Mouse (Mus musculus): ENCODE measurements around the gene Ccdc6. TPM values are rescaled to one million over a fixed set of nuclear protein-coding genes. Genes with fewer than 3 reads are reported as not detected.
"Not testable (repeated sequence)": the region's sequence is repeated elsewhere in the genome, so short reads cannot be mapped to it uniquely, and the experiment has no call there.

The Ccdc6 gene
- polyA plus RNA-seq, 1 experiment from 2014 or later, result 30.1 TPM

GRCm38 (mm10) chr10:70197601-70198000 lies 100.7 kb downstream of the Ccdc6 start:
- H3K4me2 ChIP-seq (replicated peaks), result no peak overlapping the region
- H3K4me1 ChIP-seq (replicated peaks; ENCODE audit: control insufficient read depth, insufficient read depth, low read length), result no peaks in the 10 kb centered on the region
- peaks cover 13% of the 10 kb centered on the region for H3K36me3 ChIP-seq (replicated peaks; ENCODE audit: control insufficient read depth, insufficient read depth)
- H3K27ac ChIP-seq, result no peak overlapping the region
- DNase-seq (ENCODE audit: low spot score) (no peak), ATAC-seq (ENCODE audit: low FRiP score) (no peak)
- H3K27me3 ChIP-seq (ENCODE audit: control insufficient read depth, insufficient read depth, low read length), result no peaks in the 10 kb centered on the region
- 72% methylated on average over 2 of the region's 2 CpGs for WGBS
- no peak overlapping the region for H3K9ac ChIP-seq
- H3K4me3 ChIP-seq (replicated peaks; ENCODE audit: low read length), result no peak overlapping the region
- no peaks in the 10 kb centered on the region for H3K9me3 ChIP-seq (ENCODE audit: control insufficient read depth, low read length)

DNA sequence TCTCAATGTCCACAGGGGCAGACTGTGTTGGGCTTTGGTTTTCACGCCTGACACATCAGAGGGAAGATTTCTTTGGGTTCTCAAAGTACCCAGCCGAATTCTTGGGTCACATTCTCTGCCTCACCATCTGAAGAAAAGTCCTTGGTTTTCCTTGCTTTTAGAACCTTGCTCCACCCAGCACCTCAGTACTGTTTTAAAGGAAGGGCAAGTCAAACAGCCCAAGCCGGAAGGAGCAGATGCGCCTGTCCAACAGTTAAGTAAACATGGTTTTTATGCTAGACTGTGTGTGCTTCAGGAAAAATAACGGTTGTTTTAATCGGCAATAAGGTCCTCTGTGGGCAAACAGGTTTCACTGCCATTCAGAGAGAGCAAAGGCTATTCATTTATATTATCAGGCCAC lies 101.1 kb downstream of the Ccdc6 start:
- H3K9ac ChIP-seq, result no peak overlapping the region
- H3K4me3 ChIP-seq (replicated peaks; ENCODE audit: low read length), result no peak overlapping the region
- ATAC-seq (ENCODE audit: low FRiP score), result no peak
- no peak overlapping the region for H3K27ac ChIP-seq
- peaks cover 9% of the 10 kb centered on the region; the same call in 1 of the 2 replicates for H3K36me3 ChIP-seq (replicated peaks; ENCODE audit: control insufficient read depth, insufficient read depth)
- DNase-seq (ENCODE audit: low spot score), result no peak
- 81% methylated on average over 6 of the region's 6 CpGs for WGBS
- H3K4me1 ChIP-seq (replicated peaks; ENCODE audit: control insufficient read depth, insufficient read depth, low read length), result no peaks in the 10 kb centered on the region
- no peaks in the 10 kb centered on the region for H3K9me3 ChIP-seq (ENCODE audit: control insufficient read depth, low read length)
- no peak overlapping the region for H3K4me2 ChIP-seq (replicated peaks)
- H3K27me3 ChIP-seq (ENCODE audit: control insufficient read depth, insufficient read depth, low read length), result no peaks in the 10 kb centered on the region

DNA sequence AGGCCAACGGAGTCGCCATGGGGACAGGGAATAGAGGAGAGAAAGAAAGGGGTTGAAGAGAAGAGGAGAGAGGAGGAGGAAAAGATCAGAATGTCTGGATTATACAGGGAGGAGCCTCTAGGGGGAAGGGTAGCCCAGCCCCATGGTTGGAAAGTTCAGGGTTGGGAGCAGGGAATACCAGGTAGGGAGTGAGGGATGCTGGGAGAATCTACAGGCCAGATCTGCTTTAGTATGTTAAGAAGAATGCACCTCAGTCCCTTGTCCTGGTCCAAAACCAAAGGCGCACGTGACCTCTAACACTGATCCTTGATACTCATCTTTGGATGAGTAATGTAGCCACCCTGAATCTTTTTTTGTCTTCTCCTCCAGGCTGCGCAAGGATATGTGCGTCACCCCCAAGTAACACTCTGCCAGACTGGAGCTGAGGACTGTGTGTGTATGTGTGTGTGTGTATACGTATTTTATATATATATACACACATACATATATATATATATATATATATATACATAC lies 102.1 kb downstream of the Ccdc6 start:
- WGBS, result 92% methylated on average over 7 of the region's 7 CpGs
- Histone ChIP-seq H3K4me3 (replicated peaks; ENCODE audit: low read length) (no peak overlapping the region), H3K4me1 (replicated peaks; ENCODE audit: control insufficient read depth, insufficient read depth, low read length) (no peaks in the 10 kb centered on the region)

DNA sequence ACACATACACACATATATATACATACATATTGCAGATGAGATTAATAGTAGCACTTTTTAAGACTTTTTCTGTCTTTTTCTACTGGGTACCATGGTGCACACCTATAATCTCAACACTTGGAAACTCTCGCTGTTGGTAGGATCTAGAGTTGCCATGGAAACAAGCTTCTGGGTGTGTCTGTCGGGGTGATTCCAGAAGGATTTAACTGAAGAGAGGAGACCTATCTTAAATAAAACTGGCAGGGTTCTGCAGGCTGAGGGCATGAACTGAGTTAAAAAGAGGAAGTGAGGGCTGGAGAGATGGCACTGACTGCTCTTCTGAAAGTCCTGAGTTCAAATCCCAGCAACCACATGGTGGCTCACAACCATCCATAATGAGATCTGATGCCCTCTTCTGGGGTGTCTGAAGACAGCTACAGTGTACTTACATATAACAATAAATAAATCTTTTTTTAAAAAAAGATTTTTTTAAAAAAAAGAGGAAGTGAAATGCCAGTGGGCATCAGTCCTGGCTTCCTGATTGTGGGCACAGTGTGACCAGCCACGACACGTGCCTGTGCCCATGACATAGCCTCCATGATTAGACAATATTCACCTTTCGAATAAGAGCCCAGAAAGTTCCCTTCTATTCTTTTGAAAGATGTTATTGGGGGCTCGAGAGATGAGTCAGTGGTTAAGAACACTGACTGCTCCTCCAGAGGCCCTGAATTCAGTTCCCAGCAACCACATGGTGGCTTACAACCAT lies 102.7 kb downstream of the Ccdc6 start:
- Histone ChIP-seq H3K4me2 (replicated peaks) (no peak overlapping the region), H3K27ac (no peak overlapping the region), H3K9me3 (ENCODE audit: control insufficient read depth, low read length) (no peaks in the 10 kb centered on the region), H3K36me3 (replicated peaks; ENCODE audit: control insufficient read depth, insufficient read depth) (no peaks in the 10 kb centered on the region), H3K4me1 (replicated peaks; ENCODE audit: control insufficient read depth, insufficient read depth, low read length) (no peaks in the 10 kb centered on the region), H3K27me3 (ENCODE audit: control insufficient read depth, insufficient read depth, low read length) (no peaks in the 10 kb centered on the region), H3K9ac (no peak overlapping the region), H3K4me3 (replicated peaks; ENCODE audit: low read length) (no peak overlapping the region)
- DNase-seq (ENCODE audit: low spot score) (no peak), ATAC-seq (ENCODE audit: low FRiP score) (no peak)
- 85% methylated on average over 6 of the region's 6 CpGs for WGBS

More for the DNA sequence above, 102.1 kb downstream of the Ccdc6 start:
- Histone ChIP-seq H3K27ac (no peak overlapping the region), H3K9ac (no peak overlapping the region), H3K9me3 (ENCODE audit: control insufficient read depth, low read length) (no peaks in the 10 kb centered on the region), H3K36me3 (replicated peaks; ENCODE audit: control insufficient read depth, insufficient read depth) (no peaks in the 10 kb centered on the region), H3K4me2 (replicated peaks) (no peak overlapping the region), H3K27me3 (ENCODE audit: control insufficient read depth, insufficient read depth, low read length) (no peaks in the 10 kb centered on the region)
- ATAC-seq (ENCODE audit: low FRiP score) (no peak), DNase-seq (ENCODE audit: low spot score) (no peak)

DNA sequence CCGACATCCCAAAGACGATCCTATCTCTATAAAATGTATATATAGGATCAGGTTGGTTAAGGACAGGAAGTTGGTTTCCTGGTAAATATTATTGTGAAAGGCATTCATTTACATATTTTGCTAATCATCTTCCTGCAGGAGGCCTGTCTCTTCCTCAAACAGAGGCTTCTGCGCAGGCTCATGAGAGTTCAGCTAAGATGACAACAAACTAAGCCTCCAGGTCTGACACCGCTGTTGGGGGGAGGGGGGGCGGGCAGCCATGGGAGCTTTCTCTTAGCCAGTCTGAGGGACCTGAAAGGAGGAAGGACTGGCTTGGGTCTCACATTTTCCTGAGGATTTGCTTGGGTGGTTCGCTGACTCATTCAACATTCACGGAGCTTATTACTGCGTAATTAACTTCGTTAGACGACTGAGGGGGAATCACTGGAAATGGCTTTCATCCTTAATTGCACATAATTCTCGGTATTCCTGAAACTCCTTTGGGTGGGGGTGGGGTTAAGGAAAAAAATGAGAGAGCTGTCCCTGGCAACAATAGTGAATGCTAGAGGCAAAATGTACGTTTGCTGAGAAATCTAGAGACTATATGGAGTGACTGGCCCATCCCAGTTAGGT lies 104.1 kb downstream of the Ccdc6 start:
- Histone ChIP-seq H3K4me2 (replicated peaks) (no peak overlapping the region), H3K27me3 (ENCODE audit: control insufficient read depth, insufficient read depth, low read length) (no peaks in the 10 kb centered on the region), H3K9ac (no peak overlapping the region), H3K4me1 (replicated peaks; ENCODE audit: control insufficient read depth, insufficient read depth, low read length) (no peaks in the 10 kb centered on the region), H3K9me3 (ENCODE audit: control insufficient read depth, low read length) (no peaks in the 10 kb centered on the region), H3K27ac (no peak overlapping the region), H3K4me3 (replicated peaks; ENCODE audit: low read length) (no peak overlapping the region), H3K36me3 (replicated peaks; ENCODE audit: control insufficient read depth, insufficient read depth) (no peaks in the 10 kb centered on the region)
- WGBS, result 62% methylated on average over 12 of the region's 12 CpGs
- no peak for DNase-seq (ENCODE audit: low spot score)
- no peak for ATAC-seq (ENCODE audit: low FRiP score)

DNA sequence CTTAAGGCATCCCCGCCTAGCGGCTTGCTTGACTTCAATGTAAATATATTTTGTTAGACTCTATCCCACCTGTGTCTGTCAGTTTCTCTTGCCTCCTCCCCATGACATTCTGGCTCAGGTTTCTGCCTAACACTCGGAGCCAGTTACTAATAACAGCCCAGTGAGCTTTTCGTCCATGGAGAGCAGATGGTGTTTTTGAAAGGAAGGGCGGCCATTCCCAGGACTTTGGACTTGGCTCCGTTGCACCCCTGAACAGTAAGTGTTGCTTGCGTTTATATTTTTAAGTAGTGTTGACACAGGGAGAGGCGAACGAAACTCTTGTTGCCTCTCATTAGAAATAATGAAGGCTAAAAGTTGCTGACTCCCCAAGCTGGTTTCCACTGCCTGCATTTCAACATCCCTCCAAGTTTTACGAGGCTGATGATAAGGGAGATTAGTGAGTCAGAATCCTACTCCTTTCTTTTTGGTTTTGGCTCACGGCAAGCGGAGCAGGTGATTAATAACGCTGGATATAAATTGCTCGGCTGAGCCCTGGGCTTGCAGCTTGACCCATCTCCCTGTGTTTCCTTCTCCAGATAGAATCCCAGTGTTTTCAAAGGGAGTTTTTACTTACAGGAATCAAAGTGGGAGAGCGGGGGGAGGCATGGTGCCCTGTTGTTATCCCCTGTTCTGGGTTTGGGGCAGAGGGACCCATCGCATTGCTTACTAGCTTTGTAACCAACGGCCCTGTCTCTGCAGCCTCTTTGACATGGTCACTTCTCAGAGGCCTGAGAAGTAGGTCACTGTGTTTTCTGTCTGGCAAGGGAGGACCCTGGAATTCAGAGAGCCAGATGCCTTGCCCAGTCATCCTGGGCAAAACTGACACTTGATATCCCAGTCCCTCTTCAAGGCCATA lies 107.8 kb downstream of the Ccdc6 start, which contains the start of gene Mrln:
TSS of gene Mrln (plus strand) at position 160 of the 895 bp plus-strand sequence.
- Histone ChIP-seq H3K4me3 (replicated peaks; ENCODE audit: low read length) (no peak within 1 kb of the TSS), H3K36me3 (replicated peaks; ENCODE audit: control insufficient read depth, insufficient read depth) (no peaks in the 10 kb centered on the region), H3K9ac (no peak within 1 kb of the TSS), H3K27ac (no peak within 1 kb of the TSS), H3K4me2 (replicated peaks) (no peak within 1 kb of the TSS), H3K27me3 (ENCODE audit: control insufficient read depth, insufficient read depth, low read length) (no peaks in the 10 kb centered on the region), H3K4me1 (replicated peaks; ENCODE audit: control insufficient read depth, insufficient read depth, low read length) (no peaks in the 10 kb centered on the region), H3K9me3 (ENCODE audit: control insufficient read depth, low read length) (no peaks in the 10 kb centered on the region)
- ATAC-seq (ENCODE audit: low FRiP score) (no peak), DNase-seq (ENCODE audit: low spot score) (no peak)
- 71% methylated on average over 17 of the region's 17 CpGs for WGBS

GRCm38 (mm10) chr10:70211281-70211680 lies 114.4 kb downstream of the Ccdc6 start:
- H3K9ac ChIP-seq, result no peak overlapping the region
- ATAC-seq (ENCODE audit: low FRiP score) (no peak), DNase-seq (ENCODE audit: low spot score) (no peak)
- no peak overlapping the region for H3K27ac ChIP-seq
- H3K4me3 ChIP-seq (replicated peaks; ENCODE audit: low read length), result no peak overlapping the region
- 87% methylated on average over 9 of the region's 9 CpGs for WGBS
- H3K27me3 ChIP-seq (ENCODE audit: control insufficient read depth, insufficient read depth, low read length), result no peaks in the 10 kb centered on the region
- H3K4me1 ChIP-seq (replicated peaks; ENCODE audit: control insufficient read depth, insufficient read depth, low read length), result no peaks in the 10 kb centered on the region
- no peak overlapping the region for H3K4me2 ChIP-seq (replicated peaks)
- H3K9me3 ChIP-seq (ENCODE audit: control insufficient read depth, low read length), result no peaks in the 10 kb centered on the region
- H3K36me3 ChIP-seq (replicated peaks; ENCODE audit: control insufficient read depth, insufficient read depth), result no peaks in the 10 kb centered on the region

DNA sequence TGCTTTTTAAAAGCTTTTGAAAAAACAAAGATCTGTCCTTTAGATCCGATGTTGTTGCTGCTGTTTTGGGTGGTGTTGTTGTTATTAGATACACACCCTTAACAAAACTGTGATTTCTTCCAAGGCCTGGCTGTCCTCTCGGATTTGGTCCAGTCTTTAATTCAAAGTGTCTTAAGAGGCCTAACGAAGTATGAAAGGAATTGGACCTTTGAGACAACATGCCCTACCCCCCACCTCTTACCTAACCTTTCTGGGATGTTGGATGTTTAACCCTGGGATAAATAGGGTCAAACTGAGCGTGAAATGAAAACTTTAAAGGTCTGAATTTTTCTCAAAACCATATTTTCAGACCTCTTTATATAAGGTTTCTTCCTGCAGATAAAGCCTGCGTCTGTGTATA lies 124.0 kb downstream of the Ccdc6 start:
- WGBS, result 65% methylated on average over 5 of the region's 5 CpGs
- Histone ChIP-seq H3K4me1 (replicated peaks; ENCODE audit: control insufficient read depth, insufficient read depth, low read length) (no peaks in the 10 kb centered on the region), H3K4me2 (replicated peaks) (no peak overlapping the region), H3K9ac (no peak overlapping the region), H3K27ac (no peak overlapping the region), H3K36me3 (replicated peaks; ENCODE audit: control insufficient read depth, insufficient read depth) (no peaks in the 10 kb centered on the region), H3K9me3 (ENCODE audit: control insufficient read depth, low read length) (no peaks in the 10 kb centered on the region), H3K4me3 (replicated peaks; ENCODE audit: low read length) (no peak overlapping the region), H3K27me3 (ENCODE audit: control insufficient read depth, insufficient read depth, low read length) (no peaks in the 10 kb centered on the region)
- DNase-seq (ENCODE audit: low spot score) (no peak), ATAC-seq (ENCODE audit: low FRiP score) (no peak)

GRCm38 (mm10) chr10:70222231-70222630 lies 125.3 kb downstream of the Ccdc6 start:
- not testable (repeated sequence) for H3K9me3 ChIP-seq (ENCODE audit: control insufficient read depth, low read length); DNase-seq (ENCODE audit: low spot score); ATAC-seq (ENCODE audit: low FRiP score); H3K4me2 ChIP-seq (replicated peaks); H3K4me1 ChIP-seq (replicated peaks; ENCODE audit: control insufficient read depth, insufficient read depth, low read length); H3K27me3 ChIP-seq (ENCODE audit: control insufficient read depth, insufficient read depth, low read length); H3K27ac ChIP-seq; H3K36me3 ChIP-seq (replicated peaks; ENCODE audit: control insufficient read depth, insufficient read depth); H3K9ac ChIP-seq; H3K4me3 ChIP-seq (replicated peaks; ENCODE audit: low read length)
- 90% methylated on average over 8 of the region's 8 CpGs for WGBS

All from hindbrain, embryonic 14.5 days (tissue).